Mouse (Mus musculus) forebrain, embryonic 12.5 days (tissue): Measurements from ENCODE around the gene Dennd1a. TPM values are rescaled to one million over a fixed set of nuclear protein-coding genes. Genes with fewer than 3 reads are reported as not detected.

Experiments
- ATAC-seq: fragments of 200-750 bp; cut with Nextera tagmentation; 2 replicates; pipeline ENCODE4 v1.8.0; 2017; ENCODE audit warnings: moderate TSS enrichment; ENCODE audit not compliant: low FRiP score
- H3K27ac ChIP-seq: fragments of 300-500 bp; sonication (generic); 2 replicates; pipeline ENCODE4 v1.5.1; 2016; ENCODE audit warnings: mild to moderate bottlenecking
- H3K27me3 ChIP-seq: fragments of 300-500 bp; sonication (generic); 2 replicates; pipeline ENCODE4 v1.6.1; 2016; ENCODE audit warnings: mild to moderate bottlenecking
- H3K36me3 ChIP-seq: fragments of 300-500 bp; sonication (generic); replicated peaks from 2 replicates; pipeline ENCODE4 v1.6.1; 2016; ENCODE audit warnings: mild to moderate bottlenecking
- H3K4me1 ChIP-seq: fragments of 300-500 bp; sonication (generic); 2 replicates; pipeline ENCODE4 v1.6.1; 2016
- H3K4me2 ChIP-seq: fragments of 300-500 bp; sonication (generic); 2 replicates; pipeline ENCODE4 v1.6.1; 2016; ENCODE audit warnings: mild to moderate bottlenecking, moderate library complexity
- H3K4me3 ChIP-seq: fragments of 300-500 bp; sonication (generic); replicated peaks from 2 replicates; pipeline ENCODE4 v1.5.1; 2016; ENCODE audit warnings: mild to moderate bottlenecking
- H3K9ac ChIP-seq: fragments of 300-500 bp; sonication (generic); 2 replicates; pipeline ENCODE4 v1.6.1; 2016; ENCODE audit warnings: mild to moderate bottlenecking
- H3K9me3 ChIP-seq: fragments of 300-500 bp; sonication (generic); 2 replicates; pipeline ENCODE4 v1.6.1; 2016
- WGBS: fragments of 180-500 bp; shearing (Covaris S2); methylation state at CpG from one replicate; pipeline ENCODE4 v1.1.7; 2016; 5-methylcytosine and 5-hydroxymethylcytosine counted together
- polyA plus RNA-seq: library from polyadenylated mRNA; unstranded; fragments of >200 nt; fragmentation: Nextera tagmentation; extraction: Ambion mirVana; gene quantifications from 2 replicates; pipeline ENCODE4 v1.2.1, GENCODE M21; 2016

The Dennd1a gene
- polyA plus RNA-seq, 1 experiment from 2014 or later: 30.3 TPM

GRCm38 (mm10) chr2:38052440-38052839 lies 234.8 kb downstream of the Dennd1a start:
- 56% methylated on average over 3 of the region's 3 CpGs for WGBS
- no peak for ATAC-seq
- Histone ChIP-seq H3K9ac (no peak overlapping the region), H3K9me3 (no peaks in the 10 kb centered on the region), H3K27ac (0 out of 2 replicates have a peak overlapping the region, but pooled peaks have one; percentile 13), H3K4me3 (no peak overlapping the region), H3K36me3 (no peaks in the 10 kb centered on the region), H3K4me1 (peaks cover 15% of the 10 kb centered on the region), H3K27me3 (no peaks in the 10 kb centered on the region), H3K4me2 (no peak overlapping the region)

GRCm38 (mm10) chr2:38051485-38052085 lies 235.6 kb downstream of the Dennd1a start:
- peaks cover 15% of the 10 kb centered on the region for H3K4me1 ChIP-seq
- H3K4me3 ChIP-seq: no peak overlapping the region
- WGBS: 73% methylated on average over 1 of the region's 1 CpGs
- ATAC-seq: no peak
- no peak overlapping the region for H3K9ac ChIP-seq
- no peak overlapping the region for H3K4me2 ChIP-seq
- H3K9me3 ChIP-seq: no peaks in the 10 kb centered on the region
- no peak overlapping the region for H3K27ac ChIP-seq
- H3K36me3 ChIP-seq: no peaks in the 10 kb centered on the region
- no peaks in the 10 kb centered on the region for H3K27me3 ChIP-seq

GRCm38 (mm10) chr2:38048996-38049395 lies 238.2 kb downstream of the Dennd1a start:
- ATAC-seq: no peak
- Histone ChIP-seq H3K9ac (no peak overlapping the region), H3K4me1 (peaks cover 15% of the 10 kb centered on the region), H3K27ac (no peak overlapping the region), H3K27me3 (no peaks in the 10 kb centered on the region), H3K4me2 (no peak overlapping the region), H3K9me3 (no peaks in the 10 kb centered on the region), H3K36me3 (no peaks in the 10 kb centered on the region), H3K4me3 (no peak overlapping the region)

GRCm38 (mm10) chr2:38045286-38045685 lies 241.9 kb downstream of the Dennd1a start:
- Histone ChIP-seq H3K36me3 (no peaks in the 10 kb centered on the region), H3K27ac (no peak overlapping the region), H3K27me3 (no peaks in the 10 kb centered on the region), H3K4me2 (no peak overlapping the region), H3K4me3 (no peak overlapping the region), H3K9ac (no peak overlapping the region), H3K4me1 (no peaks in the 10 kb centered on the region; the same call in 1 of the 2 replicates), H3K9me3 (no peaks in the 10 kb centered on the region)
- no peak for ATAC-seq
- WGBS: 94% methylated on average over 4 of the region's 4 CpGs

- Histone ChIP-seq H3K27me3 (no peaks in the 10 kb centered on the region), H3K4me3 (no peak overlapping the region), H3K4me1 (no peaks in the 10 kb centered on the region; the same call in 1 of the 2 replicates), H3K9me3 (no peaks in the 10 kb centered on the region), H3K4me2 (no peak overlapping the region), H3K9ac (no peak overlapping the region), H3K27ac (no peak overlapping the region), H3K36me3 (no peaks in the 10 kb centered on the region)
- ATAC-seq: no peak
- WGBS: 18% methylated on average over 3 of the region's 3 CpGs
These were observed 246.3 kb downstream of the Dennd1a start for GRCm38 (mm10) chr2:38040845-38041244.

- Histone ChIP-seq H3K4me2 (no peak overlapping the region), H3K36me3 (no peaks in the 10 kb centered on the region), H3K9me3 (no peaks in the 10 kb centered on the region), H3K4me1 (no peaks in the 10 kb centered on the region; the same call in 1 of the 2 replicates), H3K27me3 (no peaks in the 10 kb centered on the region), H3K9ac (no peak overlapping the region), H3K4me3 (no peak overlapping the region), H3K27ac (no peak overlapping the region)
- no peak for ATAC-seq
- WGBS: 84% methylated on average over 1 of the region's 1 CpGs
These were observed 247.6 kb downstream of the Dennd1a start for GRCm38 (mm10) chr2:38039621-38040020.

- H3K9me3 ChIP-seq: no peaks in the 10 kb centered on the region
- 54% methylated on average over 3 of the region's 3 CpGs for WGBS
- H3K27me3 ChIP-seq: no peaks in the 10 kb centered on the region
- H3K9ac ChIP-seq: no peak overlapping the region
- H3K4me3 ChIP-seq: no peak overlapping the region
- H3K27ac ChIP-seq: no peak overlapping the region
- no peak for ATAC-seq
- peaks cover 7% of the 10 kb centered on the region for H3K4me1 ChIP-seq
- no peaks in the 10 kb centered on the region for H3K36me3 ChIP-seq
- no peak overlapping the region for H3K4me2 ChIP-seq
These were observed 258.9 kb downstream of the Dennd1a start for GRCm38 (mm10) chr2:38028317-38028716.

GRCm38 (mm10) chr2:38025615-38026014 lies 261.6 kb downstream of the Dennd1a start:
- H3K36me3 ChIP-seq: no peaks in the 10 kb centered on the region
- no peaks in the 10 kb centered on the region for H3K27me3 ChIP-seq
- H3K4me3 ChIP-seq: no peak overlapping the region
- peaks cover 7% of the 10 kb centered on the region for H3K4me1 ChIP-seq
- no peaks in the 10 kb centered on the region for H3K9me3 ChIP-seq
- no peak overlapping the region for H3K9ac ChIP-seq
- no peak for ATAC-seq
- no peak overlapping the region for H3K27ac ChIP-seq
- H3K4me2 ChIP-seq: no peak overlapping the region
- WGBS: 13% methylated on average over 6 of the region's 6 CpGs

GRCm38 (mm10) chr2:38023741-38024130 lies 263.5 kb downstream of the Dennd1a start:
- no peak overlapping the region for H3K4me2 ChIP-seq

GRCm38 (mm10) chr2:38023054-38023740 lies 264.0 kb downstream of the Dennd1a start:
- Histone ChIP-seq H3K27ac (no peak overlapping the region), H3K4me1 (peaks cover 7% of the 10 kb centered on the region), H3K4me3 (no peak overlapping the region), H3K36me3 (no peaks in the 10 kb centered on the region), H3K4me2 (no peak overlapping the region), H3K27me3 (no peaks in the 10 kb centered on the region), H3K9me3 (no peaks in the 10 kb centered on the region), H3K9ac (no peak overlapping the region)
- ATAC-seq: no peak
- WGBS: 81% methylated on average over 9 of the region's 9 CpGs

More at GRCm38 (mm10) chr2:38023741-38024130, 263.5 kb downstream of the Dennd1a start:
- Histone ChIP-seq H3K27ac (no peak overlapping the region), H3K4me3 (no peak overlapping the region), H3K36me3 (no peaks in the 10 kb centered on the region), H3K9me3 (no peaks in the 10 kb centered on the region), H3K4me1 (peaks cover 7% of the 10 kb centered on the region), H3K27me3 (no peaks in the 10 kb centered on the region), H3K9ac (no peak overlapping the region)
- no peak for ATAC-seq
- WGBS: 85% methylated on average over 4 of the region's 4 CpGs

GRCm38 (mm10) chr2:38021166-38021565 lies 266.0 kb downstream of the Dennd1a start:
- Histone ChIP-seq H3K9ac (no peak overlapping the region), H3K36me3 (no peaks in the 10 kb centered on the region), H3K4me1 (peaks cover 5% of the 10 kb centered on the region; the same call in 1 of the 2 replicates), H3K27me3 (no peaks in the 10 kb centered on the region), H3K4me2 (no peak overlapping the region), H3K9me3 (no peaks in the 10 kb centered on the region), H3K4me3 (no peak overlapping the region), H3K27ac (no peak overlapping the region)
- ATAC-seq: no peak
- WGBS: 93% methylated on average over 9 of the region's 9 CpGs

- no peaks in the 10 kb centered on the region for H3K36me3 ChIP-seq
- no peak overlapping the region for H3K4me3 ChIP-seq
- peak; percentile 27; the same call in 1 of the 2 replicates for ATAC-seq
- H3K4me1 ChIP-seq: peaks cover 23% of the 10 kb centered on the region
- WGBS: 70% methylated on average over 1 of the region's 1 CpGs
- no peaks in the 10 kb centered on the region for H3K27me3 ChIP-seq
- H3K27ac ChIP-seq: peak overlapping the region; percentile 67; the same call in 1 of the 2 replicates
- no peaks in the 10 kb centered on the region for H3K9me3 ChIP-seq
- H3K9ac ChIP-seq: no peak overlapping the region
- H3K4me2 ChIP-seq: no peak overlapping the region
These were observed 272.5 kb downstream of the Dennd1a start for GRCm38 (mm10) chr2:38014702-38015101.
